Mouse (Mus musculus) monocyte, adult 5-6 weeks (primary cell): Measurements from ENCODE around the gene Trim31. TPM values are rescaled to one million over a fixed set of nuclear protein-coding genes. Genes with fewer than 3 reads are reported as not detected.

Source experiments
- ATAC-seq: fragments of 153-309, 156-312 bp; replicated peaks from 2 replicates; pipeline ENCODE4 v1.8.0; 2017; ENCODE audit warnings: mild to moderate bottlenecking; ENCODE audit not compliant: low TSS enrichment, insufficient number of reproducible peaks, severe bottlenecking, poor library complexity, low FRiP score
- total RNA-seq: library from RNA; stranded (forward); fragments of 200-1000, 200-491, 200-594 nt; gene quantifications from 3 replicates; pipeline ENCODE4 v1.2.3, GENCODE M21; 2017

Gene Trim31
- total RNA-seq, result not detected in 3 replicates

GRCm38 (mm10) chr17:36897552-36898205, at the start of gene Trim31:
TSS of gene Trim31 (plus strand) at chr17:36898118.
- no peak for ATAC-seq

GRCm38 (mm10) chr17:36848911-36849310, 49.0 kb upstream of the Trim31 start:
- no peak for ATAC-seq

- no peak for ATAC-seq
Measured at GRCm38 (mm10) chr17:36849992-36850391, 47.9 kb upstream of the Trim31 start.

GRCm38 (mm10) chr17:36851200-36851599, 46.7 kb upstream of the Trim31 start:
- no peak for ATAC-seq

GRCm38 (mm10) chr17:36851627-36852026, 46.3 kb upstream of the Trim31 start:
- no peak for ATAC-seq

GRCm38 (mm10) chr17:36855484-36855883, 42.4 kb upstream of the Trim31 start:
- no peak for ATAC-seq

- ATAC-seq, result no peak
Measured at GRCm38 (mm10) chr17:36856236-36856635, 41.7 kb upstream of the Trim31 start.

GRCm38 (mm10) chr17:36858181-36858580, 39.7 kb upstream of the Trim31 start:
- no peak for ATAC-seq

GRCm38 (mm10) chr17:36861680-36862079, 36.2 kb upstream of the Trim31 start:
- ATAC-seq, result no peak

- ATAC-seq, result 0 out of 2 replicates have a peak, but pooled peaks have one; percentile 3
Measured at GRCm38 (mm10) chr17:36866719-36867527, 31.0 kb upstream of the Trim31 start, which contains the start of gene Trim15. TSS of gene Trim15 (minus strand) at chr17:36867210.

GRCm38 (mm10) chr17:36868836-36869235, 29.1 kb upstream of the Trim31 start:
- ATAC-seq, result no peak

- no peak for ATAC-seq
Measured at GRCm38 (mm10) chr17:36869284-36869954, 28.5 kb upstream of the Trim31 start, which contains the start of gene Trim10. TSS of gene Trim10 (plus strand) at chr17:36869574.

GRCm38 (mm10) chr17:36869955-36870810, 27.7 kb upstream of the Trim31 start:
- no peak for ATAC-seq

GRCm38 (mm10) chr17:36874636-36875035, 23.3 kb upstream of the Trim31 start:
- no peak for ATAC-seq

GRCm38 (mm10) chr17:36883350-36883749, 14.6 kb upstream of the Trim31 start:
- no peak for ATAC-seq

- ATAC-seq, result no peak
Measured at GRCm38 (mm10) chr17:36885132-36885790, 12.7 kb upstream of the Trim31 start.

- no peak for ATAC-seq
Measured at GRCm38 (mm10) chr17:36890073-36890903, 7.6 kb upstream of the Trim31 start, which contains the start of gene Trim40. TSS of gene Trim40 (minus strand) at chr17:36890123.
